Mouse (Mus musculus) stomach, embryonic 16.5 days (tissue): ENCODE measurements around the gene Ergic2. TPM values are rescaled to one million over a fixed set of nuclear protein-coding genes. Genes with fewer than 3 reads are reported as not detected.
"Not testable (repeated sequence)": the region's sequence is repeated elsewhere in the genome, so short reads cannot be mapped to it uniquely, and the experiment has no call there.

Source experiments
- ATAC-seq: fragments of 200-750 bp; cut with Nextera tagmentation; 2 replicates; pipeline ENCODE4 v1.8.0; 2017; ENCODE audit warnings: moderate number of reproducible peaks, moderate TSS enrichment; ENCODE audit not compliant: insufficient read depth, low FRiP score
- H3K27ac ChIP-seq: fragments of 300-500 bp; sonication (generic); 2 replicates; pipeline ENCODE4 v1.5.1; 2014; ENCODE audit warnings: low read length
- H3K27me3 ChIP-seq: fragments of 300-500 bp; sonication (generic); 2 replicates; pipeline ENCODE4 v1.6.1; 2014; ENCODE audit warnings: low read length, control low read depth, mixed read lengths; ENCODE audit not compliant: control insufficient read depth, insufficient read depth
- H3K36me3 ChIP-seq: fragments of 300-500 bp; sonication (generic); 2 replicates; pipeline ENCODE4 v1.6.1; 2014; ENCODE audit warnings: low read length; ENCODE audit not compliant: control insufficient read depth, insufficient read depth
- H3K4me1 ChIP-seq: fragments of 300-500 bp; sonication (generic); 2 replicates; pipeline ENCODE4 v1.6.1; 2014; ENCODE audit warnings: low read length, control low read depth, mixed read lengths; ENCODE audit not compliant: control insufficient read depth, insufficient read depth
- H3K4me2 ChIP-seq: fragments of 300-500 bp; sonication (generic); 2 replicates; pipeline ENCODE4 v1.6.1; 2014; ENCODE audit warnings: low read depth, low read length, mixed read lengths
- H3K4me3 ChIP-seq: fragments of 300-500 bp; sonication (generic); replicated peaks from 2 replicates; pipeline ENCODE4 v1.5.1; 2014; ENCODE audit warnings: mild to moderate bottlenecking, low read length
- H3K9ac ChIP-seq: fragments of 300-500 bp; sonication (generic); 2 replicates; pipeline ENCODE4 v1.6.1; 2014; ENCODE audit warnings: low read length
- H3K9me3 ChIP-seq: fragments of 300-500 bp; sonication (generic); replicated peaks from 2 replicates; pipeline ENCODE4 v1.6.1; 2016; ENCODE audit warnings: low read length, control low read depth; ENCODE audit not compliant: control insufficient read depth
- WGBS: fragments of 180-500 bp; shearing (Covaris S2); extraction: QIAGEN DNeasy Blood & Tissue Kit; methylation state at CpG from one replicate; pipeline ENCODE4 v1.1.7; 2014; 5-methylcytosine and 5-hydroxymethylcytosine counted together
- polyA plus RNA-seq: library from polyadenylated mRNA; unstranded; fragments of >200 nt; fragmentation: Nextera tagmentation; extraction: Ambion mirVana; gene quantifications from 2 replicates; pipeline ENCODE4 v1.2.1, GENCODE M21; 2015

Gene Ergic2
- polyA plus RNA-seq, 1 experiment from 2014 or later: 204 TPM

GRCm38 (mm10) chr6:148185694-148186093 lies 26.5 kb downstream of the Ergic2 start:
- Histone ChIP-seq H3K9ac (no peak overlapping the region), H3K4me2 (no peak overlapping the region), H3K27ac (no peak overlapping the region), H3K4me1 (no peaks in the 10 kb centered on the region), H3K36me3 (peaks cover 16% of the 10 kb centered on the region), H3K9me3 (no peaks in the 10 kb centered on the region), H3K4me3 (no peak overlapping the region), H3K27me3 (no peaks in the 10 kb centered on the region)
- no peak for ATAC-seq
- WGBS: 91% methylated on average over 1 of the region's 1 CpGs

GRCm38 (mm10) chr6:148172904-148173303 lies 39.3 kb downstream of the Ergic2 start:
- Histone ChIP-seq H3K27ac (no peak overlapping the region), H3K9me3 (no peaks in the 10 kb centered on the region), H3K27me3 (no peaks in the 10 kb centered on the region), H3K4me3 (no peak overlapping the region), H3K4me1 (no peaks in the 10 kb centered on the region), H3K9ac (no peak overlapping the region), H3K36me3 (no peaks in the 10 kb centered on the region), H3K4me2 (no peak overlapping the region)
- 59% methylated on average over 3 of the region's 3 CpGs for WGBS
- no peak for ATAC-seq

- not testable (repeated sequence) for H3K36me3 ChIP-seq, H3K4me3 ChIP-seq
These were observed 59.9 kb downstream of the Ergic2 start for GRCm38 (mm10) chr6:148152305-148152704.

GRCm38 (mm10) chr6:148142421-148142820 lies 69.8 kb downstream of the Ergic2 start:
- Histone ChIP-seq H3K4me1 (no peaks in the 10 kb centered on the region), H3K27me3 (no peaks in the 10 kb centered on the region), H3K9ac (no peak overlapping the region), H3K4me2 (no peak overlapping the region), H3K36me3 (no peaks in the 10 kb centered on the region), H3K9me3 (0 out of 2 replicates have a peak, but pooled peaks cover 3% of the 10 kb centered on the region), H3K27ac (no peak overlapping the region), H3K4me3 (no peak overlapping the region)
- no peak for ATAC-seq
- 81% methylated on average over 1 of the region's 1 CpGs for WGBS

More at GRCm38 (mm10) chr6:148152305-148152704, 59.9 kb downstream of the Ergic2 start:
- ATAC-seq, H3K9me3 ChIP-seq, H3K27me3 ChIP-seq, H3K27ac ChIP-seq, H3K4me2 ChIP-seq, H3K4me1 ChIP-seq, H3K9ac ChIP-seq: not testable (repeated sequence)
- 53% methylated on average over 4 of the region's 4 CpGs for WGBS

GRCm38 (mm10) chr6:148141874-148142273 lies 70.3 kb downstream of the Ergic2 start:
- 82% methylated on average over 5 of the region's 5 CpGs for WGBS
- Histone ChIP-seq H3K9ac (no peak overlapping the region), H3K36me3 (no peaks in the 10 kb centered on the region), H3K27me3 (no peaks in the 10 kb centered on the region), H3K9me3 (0 out of 2 replicates have a peak, but pooled peaks cover 3% of the 10 kb centered on the region), H3K4me3 (no peak overlapping the region), H3K4me2 (no peak overlapping the region), H3K27ac (no peak overlapping the region), H3K4me1 (no peaks in the 10 kb centered on the region)
- no peak for ATAC-seq

GRCm38 (mm10) chr6:148139288-148139995 lies 72.7 kb downstream of the Ergic2 start:
- 78% methylated on average over 6 of the region's 6 CpGs for WGBS
- H3K27ac ChIP-seq: no peak overlapping the region
- H3K27me3 ChIP-seq: no peaks in the 10 kb centered on the region
- no peak overlapping the region for H3K4me3 ChIP-seq
- no peak overlapping the region for H3K9ac ChIP-seq
- 0 out of 2 replicates have a peak, but pooled peaks cover 3% of the 10 kb centered on the region for H3K9me3 ChIP-seq
- H3K36me3 ChIP-seq: no peaks in the 10 kb centered on the region
- H3K4me1 ChIP-seq: no peaks in the 10 kb centered on the region
- H3K4me2 ChIP-seq: no peak overlapping the region
- no peak for ATAC-seq

- Histone ChIP-seq H3K36me3 (no peaks in the 10 kb centered on the region), H3K4me1 (no peaks in the 10 kb centered on the region), H3K9me3 (no peaks in the 10 kb centered on the region), H3K27me3 (no peaks in the 10 kb centered on the region), H3K9ac (no peak overlapping the region), H3K27ac (no peak overlapping the region), H3K4me3 (no peak overlapping the region), H3K4me2 (no peak overlapping the region)
- ATAC-seq: no peak
- 24% methylated on average over 9 of the region's 9 CpGs for WGBS
These were observed 76.3 kb downstream of the Ergic2 start for GRCm38 (mm10) chr6:148135769-148136382.

GRCm38 (mm10) chr6:148133536-148133935 lies 78.6 kb downstream of the Ergic2 start:
- no peak for ATAC-seq
- Histone ChIP-seq H3K4me2 (no peak overlapping the region), H3K4me3 (no peak overlapping the region), H3K9me3 (no peaks in the 10 kb centered on the region), H3K36me3 (no peaks in the 10 kb centered on the region), H3K27ac (no peak overlapping the region), H3K27me3 (no peaks in the 10 kb centered on the region), H3K9ac (no peak overlapping the region), H3K4me1 (no peaks in the 10 kb centered on the region)

GRCm38 (mm10) chr6:148132314-148132713 lies 79.9 kb downstream of the Ergic2 start:
- no peak overlapping the region for H3K4me2 ChIP-seq
- no peaks in the 10 kb centered on the region for H3K36me3 ChIP-seq
- H3K4me3 ChIP-seq: no peak overlapping the region
- ATAC-seq: no peak
- WGBS: 67% methylated on average over 10 of the region's 10 CpGs
- H3K4me1 ChIP-seq: no peaks in the 10 kb centered on the region
- no peak overlapping the region for H3K9ac ChIP-seq
- H3K27ac ChIP-seq: no peak overlapping the region
- no peaks in the 10 kb centered on the region for H3K9me3 ChIP-seq
- no peaks in the 10 kb centered on the region for H3K27me3 ChIP-seq
